Mouse (Mus musculus) MEL (cell line): ENCODE data around the gene Srrm2. TPM values are rescaled to one million over a fixed set of nuclear protein-coding genes. Genes with fewer than 3 reads are reported as not detected.

Source experiments
- DNase-seq: peaks from one replicate; pipeline ENCODE4 v3.0.0; 2011; ENCODE audit warnings: low read depth, low spot score
- H3K27ac ChIP-seq: 2 replicates; pipeline ENCODE4 v1.5.1; 2012; ENCODE audit warnings: low read depth, mild to moderate bottlenecking, control low read depth, low read length, moderate library complexity; ENCODE audit not compliant: control insufficient read depth
- H3K27me3 ChIP-seq, 2 experiments: fragments of 150-350 bp in 1 of 2; sonication (generic) in 1 of 2; 2 replicates each; pipeline ENCODE4 v1.6.1; 2012; ENCODE audit warnings: low read length in 2 of 2, mild to moderate bottlenecking in 2 of 2, improper control_type of control experiment in 1 of 2, moderate library complexity in 1 of 2; ENCODE audit not compliant: insufficient read depth in 2 of 2, control insufficient read depth in 1 of 2
- H3K36me3 ChIP-seq, 2 experiments: 2 replicates each; pipeline ENCODE4 v1.6.1; 2012 to 2014; ENCODE audit warnings: low read length in 2 of 2, improper control_type of control experiment in 1 of 2, inconsistent platforms in 1 of 2, mild to moderate bottlenecking in 1 of 2; ENCODE audit not compliant: insufficient read depth in 2 of 2, control insufficient read depth in 1 of 2
- H3K4me1 ChIP-seq, 2 experiments: fragments of 150-350 bp in 1 of 2; sonication (generic) in 1 of 2; 2 replicates each; pipeline ENCODE4 v1.6.1; 2012; ENCODE audit warnings: low read length in 2 of 2, improper control_type of control experiment in 1 of 2, mild to moderate bottlenecking in 1 of 2; ENCODE audit not compliant: insufficient read depth in 2 of 2, control insufficient read depth in 1 of 2
- H3K4me3 ChIP-seq, 2 experiments: fragments of 150-350 bp in 1 of 2; sonication (generic) in 1 of 2; 2 replicates each; pipeline ENCODE4 v1.5.1; 2012; ENCODE audit warnings: low read depth in 2 of 2, low read length in 2 of 2, mild to moderate bottlenecking in 2 of 2, moderate library complexity in 2 of 2, control low read depth in 1 of 2, improper control_type of control experiment in 1 of 2; ENCODE audit not compliant: control insufficient read depth in 1 of 2, insufficient read depth in 1 of 2
- H3K79me2 ChIP-seq: 2 replicates; pipeline ENCODE4 v1.6.1; 2012; ENCODE audit warnings: mild to moderate bottlenecking, low read length, moderate library complexity; ENCODE audit not compliant: control insufficient read depth, poor library complexity, insufficient read depth
- H3K9ac ChIP-seq: 2 replicates; pipeline ENCODE4 v1.6.1; 2012; ENCODE audit warnings: low read depth, mild to moderate bottlenecking, control low read depth, low read length, moderate library complexity; ENCODE audit not compliant: control insufficient read depth, poor library complexity, severe bottlenecking
- H3K9me3 ChIP-seq: fragments of 150-350 bp; sonication (generic); replicated peaks from 2 replicates; pipeline ENCODE4 v1.6.1; 2012; ENCODE audit warnings: mild to moderate bottlenecking, low read length, improper control_type of control experiment, moderate library complexity; ENCODE audit not compliant: insufficient read depth
- CHD1 ChIP-seq: IDR thresholded peaks from 2 replicates; pipeline ENCODE4 v1.6.1; 2012; ENCODE audit warnings: low read depth, mild to moderate bottlenecking, inconsistent platforms, low read length, improper control_type of control experiment
- CHD2 ChIP-seq: IDR thresholded peaks from 2 replicates; pipeline ENCODE4 v1.6.1; 2011; ENCODE audit warnings: low read length, improper control_type of control experiment
- CTCF ChIP-seq, 3 experiments: IDR thresholded peaks in 2 of 3; conservative IDR thresholded peaks in 1 of 3; 2 replicates each; pipeline ENCODE4 v1.5.1; 2011 to 2012; ENCODE audit warnings: low read length in 3 of 3, low read depth in 2 of 3, mild to moderate bottlenecking in 2 of 3, improper control_type of control experiment in 1 of 3, inconsistent platforms in 1 of 3, mixed read lengths in 1 of 3, moderate library complexity in 1 of 3; ENCODE audit not compliant: control insufficient read depth in 1 of 3, insufficient read depth in 1 of 3, poor library complexity in 1 of 3, severe bottlenecking in 1 of 3
- EP300 ChIP-seq, 2 experiments: IDR thresholded peaks; 2 replicates each; pipeline ENCODE4 v1.6.1; 2011; ENCODE audit warnings: improper control_type of control experiment in 2 of 2, low read length in 2 of 2, low read depth in 1 of 2, mild to moderate bottlenecking in 1 of 2
- ETS1 ChIP-seq: IDR thresholded peaks from 2 replicates; pipeline ENCODE4 v1.6.1; 2012; ENCODE audit warnings: low read depth, mild to moderate bottlenecking, inconsistent platforms, low read length, improper control_type of control experiment, moderate library complexity
- GATA1 ChIP-seq: IDR thresholded peaks from 2 replicates; pipeline ENCODE4 v1.6.1; 2011; ENCODE audit warnings: low read depth, low read length, improper control_type of control experiment
- HCFC1 ChIP-seq: IDR thresholded peaks from 2 replicates; pipeline ENCODE4 v1.6.1; 2012; ENCODE audit warnings: low read depth, mild to moderate bottlenecking, inconsistent platforms, low read length, improper control_type of control experiment, moderate library complexity
- JUND ChIP-seq: IDR thresholded peaks from 2 replicates; pipeline ENCODE4 v1.6.1; 2011; ENCODE audit warnings: low read depth, mild to moderate bottlenecking, improper control_type of control experiment, low read length
- KAT2A ChIP-seq: conservative IDR thresholded peaks from 2 replicates; pipeline ENCODE4 v1.6.1; 2012; ENCODE audit warnings: low read depth, low read length, improper control_type of control experiment, inconsistent platforms
- MAX ChIP-seq: IDR thresholded peaks from 2 replicates; pipeline ENCODE4 v1.6.1; 2011; ENCODE audit warnings: low read length, improper control_type of control experiment
- MAZ ChIP-seq: IDR thresholded peaks from 2 replicates; pipeline ENCODE4 v1.6.1; 2012; ENCODE audit warnings: low read depth, mild to moderate bottlenecking, inconsistent platforms, low read length, improper control_type of control experiment
- MEF2A ChIP-seq: IDR thresholded peaks from 2 replicates; pipeline ENCODE4 v1.6.1; 2014; ENCODE audit warnings: low read depth, mild to moderate bottlenecking, inconsistent platforms, low read length, improper control_type of control experiment; ENCODE audit not compliant: poor library complexity, insufficient replicate concordance, severe bottlenecking; ENCODE audit errors: extremely low read depth
- MYB ChIP-seq: IDR thresholded peaks from 2 replicates; pipeline ENCODE4 v1.6.1; 2011; ENCODE audit warnings: mild to moderate bottlenecking, low read depth, low read length, improper control_type of control experiment
- MYC ChIP-seq: IDR thresholded peaks from 2 replicates; pipeline ENCODE4 v1.6.1; 2011; ENCODE audit warnings: low read depth, mild to moderate bottlenecking, low read length, improper control_type of control experiment, moderate library complexity
- NELFE ChIP-seq: IDR thresholded peaks from 2 replicates; pipeline ENCODE4 v1.6.1; 2011; ENCODE audit warnings: low read depth, low read length, improper control_type of control experiment
- NRF1 ChIP-seq: IDR thresholded peaks from 2 replicates; pipeline ENCODE4 v1.6.1; 2014; ENCODE audit warnings: low read depth, mild to moderate bottlenecking, inconsistent platforms, low read length, improper control_type of control experiment, moderate library complexity; ENCODE audit not compliant: poor library complexity, insufficient read depth, severe bottlenecking
- POLR2A ChIP-seq, 2 experiments: IDR thresholded peaks; 2 replicates each; pipeline ENCODE4 v1.6.1; 2011 to 2012; ENCODE audit warnings: low read length in 2 of 2, mild to moderate bottlenecking in 2 of 2, control low read depth in 1 of 2, improper control_type of control experiment in 1 of 2, low read depth in 1 of 2, moderate library complexity in 1 of 2; ENCODE audit not compliant: control insufficient read depth in 1 of 2, insufficient read depth in 1 of 2, poor library complexity in 1 of 2
- POLR2AphosphoS2 ChIP-seq: IDR thresholded peaks from 2 replicates; pipeline ENCODE4 v1.6.1; 2011; ENCODE audit warnings: low read length, improper control_type of control experiment
- POLR2AphosphoS5 ChIP-seq: IDR thresholded peaks from 2 replicates; pipeline ENCODE4 v1.6.1; 2012; ENCODE audit warnings: low read depth, borderline replicate concordance, mild to moderate bottlenecking, inconsistent platforms, low read length, moderate library complexity, mixed read lengths
- RAD21 ChIP-seq: IDR thresholded peaks from 2 replicates; pipeline ENCODE4 v1.6.1; 2011; ENCODE audit warnings: mild to moderate bottlenecking, low read depth, low read length, improper control_type of control experiment
- SIN3A ChIP-seq: IDR thresholded peaks from 2 replicates; pipeline ENCODE4 v1.6.1; 2012; ENCODE audit warnings: low read length, improper control_type of control experiment, inconsistent platforms
- TAL1 ChIP-seq: IDR thresholded peaks from 2 replicates; pipeline ENCODE4 v1.6.1; 2012; ENCODE audit warnings: mild to moderate bottlenecking, inconsistent platforms, low read length, moderate library complexity, mixed read lengths
- TBP ChIP-seq: IDR thresholded peaks from 2 replicates; pipeline ENCODE4 v1.8.0; 2011; ENCODE audit warnings: low read depth, low read length, improper control_type of control experiment
- UBTF ChIP-seq: IDR thresholded peaks from 2 replicates; pipeline ENCODE4 v1.6.1; 2012; ENCODE audit warnings: low read depth, mild to moderate bottlenecking, inconsistent platforms, low read length, improper control_type of control experiment, moderate library complexity, borderline replicate concordance; ENCODE audit not compliant: insufficient read depth
- USF1 ChIP-seq: IDR thresholded peaks from 2 replicates; pipeline ENCODE4 v1.6.1; 2014; ENCODE audit warnings: low read depth, mild to moderate bottlenecking, inconsistent platforms, low read length, improper control_type of control experiment, moderate library complexity
- USF2 ChIP-seq, 2 experiments: IDR thresholded peaks; 2 replicates each; pipeline ENCODE4 v1.6.1; 2011 to 2012; ENCODE audit warnings: improper control_type of control experiment in 2 of 2, low read length in 2 of 2, borderline replicate concordance in 1 of 2, inconsistent platforms in 1 of 2, low read depth in 1 of 2, mild to moderate bottlenecking in 1 of 2; ENCODE audit not compliant: insufficient read depth in 1 of 2
- ZC3H11A ChIP-seq: IDR thresholded peaks from 2 replicates; pipeline ENCODE4 v1.6.1; 2012; ENCODE audit warnings: low read depth, mild to moderate bottlenecking, inconsistent platforms, low read length, improper control_type of control experiment
- ZKSCAN1 ChIP-seq: IDR thresholded peaks from 2 replicates; pipeline ENCODE4 v1.6.1; 2012; ENCODE audit warnings: low read depth, mild to moderate bottlenecking, inconsistent platforms, low read length, improper control_type of control experiment, moderate library complexity
- ZMIZ1 ChIP-seq: IDR thresholded peaks from 2 replicates; pipeline ENCODE4 v1.6.1; 2012; ENCODE audit warnings: low read depth, mild to moderate bottlenecking, inconsistent platforms, low read length, improper control_type of control experiment, moderate library complexity
- polyA plus RNA-seq, 2 experiments: library from polyadenylated mRNA; stranded (reverse) in 1 of 2; unstranded in 1 of 2; fragments of >175 nt in 1 of 2; fragments of >200 nt in 1 of 2; gene quantifications; 2 replicates each; pipeline versions ENCODE4 v1.2.1 to v1.2.4; 2012; ENCODE audit warnings: low replicate concordance in 2 of 2, low read depth in 1 of 2; ENCODE audit not compliant: insufficient read length in 2 of 2, insufficient read depth in 1 of 2, missing spikeins in 1 of 2
- total RNA-seq: library from RNA; depleted of rRNA; stranded (reverse); fragments of 300-350 nt; gene quantifications from 2 replicates; pipeline ENCODE4 v1.2.3, GENCODE M21; 2012

Srrm2 gene
- total and polyA plus RNA-seq, 3 experiments, result 56.2 to 988 (median 505) TPM

- Histone ChIP-seq H3K27ac (no peak overlapping the region), H3K4me3 (no peak overlapping the region), H3K27me3 (no peaks in the 10 kb centered on the region), H3K36me3 (no peaks in the 10 kb centered on the region), H3K4me1 (no peaks in the 10 kb centered on the region), H3K9ac (no peak overlapping the region), H3K9me3 (no peaks in the 10 kb centered on the region), H3K79me2 (no peaks in the 10 kb centered on the region)
- no peak for TF ChIP-seq CHD2
- TF ChIP-seq NELFE, result no peak
- TF ChIP-seq USF2 (IDR thresholded peaks at IDR 0.05; ENCODE audit: borderline replicate concordance in 1 of 2, insufficient read depth in 1 of 2, low read depth in 1 of 2, low read length in 2 of 2), result no peak
- TF ChIP-seq RAD21, result no peak
- no peak for TF ChIP-seq HCFC1
- no peak for TF ChIP-seq ZC3H11A
- no peak for TF ChIP-seq USF1
- TF ChIP-seq EP300 (IDR thresholded peaks at IDR 0.05; ENCODE audit: low read depth in 1 of 2, low read length in 2 of 2), result no peak
- no peak for TF ChIP-seq ZKSCAN1
- no peak for TF ChIP-seq TAL1
- no peak for TF ChIP-seq POLR2AphosphoS2
- no peak for TF ChIP-seq MYB
- no peak for TF ChIP-seq MYC
- TF ChIP-seq JUND, result no peak
- DNase-seq, result no peak
Observed at GRCm38 (mm10) chr17:23755689-23756088, 34.6 kb upstream of the Srrm2 start.

DNA sequence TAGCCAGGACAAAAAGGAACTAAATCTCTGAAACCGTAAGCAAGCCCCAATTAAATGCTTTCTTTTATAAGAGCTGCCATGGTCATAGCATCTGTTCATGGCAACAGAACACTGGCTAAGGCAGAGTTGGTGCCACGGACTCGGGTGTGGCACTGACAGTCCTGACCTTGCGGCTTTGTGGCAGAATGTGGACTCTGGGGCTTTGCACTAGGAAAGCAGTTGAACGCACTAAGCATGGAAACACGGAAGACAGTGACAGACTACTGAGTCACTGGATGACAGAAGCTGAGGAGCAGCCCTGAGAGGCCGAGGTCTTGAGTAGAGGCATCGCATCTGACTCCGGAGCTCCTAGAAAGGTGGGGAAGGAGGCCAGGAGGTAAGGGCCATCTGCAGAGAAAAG is 32.8 kb upstream of the Srrm2 start:
- no peaks in the 10 kb centered on the region for H3K4me1 ChIP-seq
- no peaks in the 10 kb centered on the region for H3K36me3 ChIP-seq
- no peaks in the 10 kb centered on the region for H3K79me2 ChIP-seq
- H3K27ac ChIP-seq, result no peak overlapping the region
- no peaks in the 10 kb centered on the region for H3K9me3 ChIP-seq
- TF ChIP-seq POLR2A (IDR thresholded peaks at IDR 0.05; ENCODE audit: control insufficient read depth in 1 of 2, insufficient read depth in 1 of 2, low read depth in 1 of 2, low read length in 2 of 2, poor library complexity in 1 of 2), result no peak
- TF ChIP-seq ZMIZ1, result no peak
- no peak for TF ChIP-seq ETS1
- no peak for TF ChIP-seq MYC
- no peak for TF ChIP-seq CTCF (IDR thresholded peaks at IDR 0.05 in 2 of 3, conservative IDR thresholded peaks at IDR 0.05 in 1 of 3; ENCODE audit: control insufficient read depth in 1 of 3, insufficient read depth in 1 of 3, low read depth in 2 of 3, low read length in 3 of 3, poor library complexity in 1 of 3, severe bottlenecking in 1 of 3)
- no peak for TF ChIP-seq POLR2AphosphoS5
- no peak for TF ChIP-seq UBTF
- TF ChIP-seq USF2 (IDR thresholded peaks at IDR 0.05; ENCODE audit: borderline replicate concordance in 1 of 2, insufficient read depth in 1 of 2, low read depth in 1 of 2, low read length in 2 of 2), result no peak
- TF ChIP-seq MEF2A, result no peak
- TF ChIP-seq MAZ, result no peak
- no peak for TF ChIP-seq SIN3A
- TF ChIP-seq HCFC1, result no peak
- TF ChIP-seq TAL1, result no peak
- no peak for TF ChIP-seq KAT2A
- TF ChIP-seq CHD1, result no peak
- no peak for TF ChIP-seq GATA1
- no peak for TF ChIP-seq TBP
- no peak for TF ChIP-seq MAX
- no peak for TF ChIP-seq NELFE
- no peak for TF ChIP-seq NRF1
- no peak overlapping the region for H3K9ac ChIP-seq
- no peak for DNase-seq
- H3K4me3 ChIP-seq, result no peak overlapping the region
- H3K27me3 ChIP-seq, result no peaks in the 10 kb centered on the region
